In genomic region chr1:113383717-113384116, GRCm38 (mm10) we compare ENCODE assay signal across 18 mouse cellular contexts.
"Had no signal": no experiment of that assay in that cellular context is flagged by ENCODE, and none has a peak within 500 bp of the region (broad histone marks: within the 10 kb centered on the region; RNA-seq: fewer than 3 reads in every experiment).

No protein-coding gene starts in this region.

- H3K4me1 ChIP-seq: midbrain, embryonic 10.5 days; neural tube, embryonic 15.5 days had no signal

- H3K4me3 ChIP-seq: midbrain, embryonic 10.5 days; midbrain, embryonic 12.5 days; myocyte; neural tube, embryonic 13.5 days; neural tube, embryonic 15.5 days had no signal

- H3K36me3 ChIP-seq: midbrain, embryonic 10.5 days; midbrain, embryonic 12.5 days; neural tube, embryonic 13.5 days; neural tube, embryonic 15.5 days had no signal

- DNase-seq: lung, embryonic 14.5 days; lung, postnatal 10 days; lung, postnatal 4 days; midbrain, embryonic 14.5 days; retina, postnatal 1 day; right cerebral cortex, adult 18-20 months; right cerebral cortex, postnatal 25 days; right cerebral cortex, postnatal 4 days; spleen, adult 18-20 months; thymus, adult 18-20 months; thymus, postnatal 14 days; thymus, postnatal 36 days had no signal

- ATAC-seq: midbrain, embryonic 16.5 days had no signal

- H3K27me3 ChIP-seq: midbrain, embryonic 12.5 days; neural tube, embryonic 13.5 days; neural tube, embryonic 15.5 days had no signal

- H3K4me2 ChIP-seq: lung, embryonic 14.5 days; midbrain, embryonic 12.5 days; neural tube, embryonic 13.5 days; neural tube, embryonic 15.5 days had no signal

- H3K9me3 ChIP-seq: midbrain, embryonic 10.5 days; midbrain, embryonic 12.5 days; neural tube, embryonic 13.5 days; neural tube, embryonic 15.5 days had no signal

- H3K9ac ChIP-seq: lung, embryonic 14.5 days; midbrain, embryonic 12.5 days; neural tube, embryonic 13.5 days; neural tube, embryonic 15.5 days had no signal

- H3K27ac ChIP-seq: midbrain, embryonic 10.5 days; midbrain, embryonic 12.5 days; neural tube, embryonic 13.5 days; neural tube, embryonic 15.5 days had no signal
